Comparison of ENCODE assay signal across 10 mouse cellular contexts in the genomic region with DNA sequence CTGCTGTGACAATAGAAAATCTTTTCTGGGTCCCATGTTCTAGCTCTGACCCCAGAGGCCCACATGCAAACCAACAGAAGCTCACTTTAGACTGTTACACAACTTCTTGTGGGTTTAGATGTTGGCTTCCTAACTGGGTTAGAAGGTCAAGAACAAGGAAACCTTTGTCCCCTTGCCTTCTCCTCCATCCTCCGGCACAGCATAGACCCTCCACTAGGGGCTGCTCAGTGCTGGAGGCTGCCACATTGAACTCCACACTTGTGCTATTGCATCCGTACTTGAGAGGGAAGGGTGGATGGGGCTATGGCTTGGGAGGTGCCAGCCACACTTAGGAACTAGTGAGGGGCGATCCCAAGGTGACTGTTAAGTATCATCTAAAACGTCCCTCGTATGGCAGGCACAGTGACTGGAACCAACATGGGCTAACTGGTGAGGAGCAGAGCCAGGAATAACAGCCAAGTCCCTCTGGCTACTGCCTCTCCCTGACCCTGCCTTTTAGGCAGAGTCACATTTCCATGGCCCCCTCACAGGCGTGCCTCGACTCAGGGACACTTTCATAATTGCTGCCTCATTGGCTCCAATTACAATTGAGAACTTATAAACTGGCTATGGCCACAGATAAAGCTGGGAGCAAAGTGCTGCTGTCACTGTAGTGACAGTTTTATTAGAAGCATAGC.
DNase-seq lines count a peak whose midpoint lies in the region; ATAC-seq and TF ChIP-seq lines count a peak whose summit lies in the region.
"Had no signal": no experiment of that assay in that cellular context is flagged by ENCODE, and none has a peak within 500 bp of the region (broad histone marks: within the 10 kb centered on the region; RNA-seq: fewer than 3 reads in every experiment).

No protein-coding gene starts in this region.

- no peaks in the 10 kb centered on the region for H3K36me3 ChIP-seq in hindbrain, postnatal 0 days (ENCODE audit: insufficient read depth, low read length)
- no peaks in the 10 kb centered on the region for H3K36me3 ChIP-seq in hindbrain, embryonic 14.5 days (replicated peaks; ENCODE audit: control insufficient read depth, insufficient read depth)
- no peaks in the 10 kb centered on the region for H3K36me3 ChIP-seq in stomach, postnatal 0 days (ENCODE audit: control insufficient read depth, insufficient read depth, low read length)
- H3K36me3 ChIP-seq: heart, embryonic 13.5 days had no signal

- no peak overlapping the region for H3K9ac ChIP-seq in hindbrain, postnatal 0 days (replicated peaks; ENCODE audit: low read length)
- no peak overlapping the region for H3K9ac ChIP-seq in hindbrain, embryonic 14.5 days
- H3K9ac ChIP-seq in stomach, postnatal 0 days (ENCODE audit: low read length) = no peak overlapping the region
- H3K9ac ChIP-seq: heart, embryonic 13.5 days; neural tube, embryonic 13.5 days had no signal

- 52% methylated on average over 7 of the region's 7 CpGs for WGBS in hindbrain, postnatal 0 days
- whole genome bisulfite sequencing in hindbrain, embryonic 14.5 days = 66% methylated on average over 7 of the region's 7 CpGs
- 63% methylated on average over 7 of the region's 7 CpGs for WGBS in stomach, postnatal 0 days

- no peaks in the 10 kb centered on the region for H3K27me3 ChIP-seq in hindbrain, postnatal 0 days (ENCODE audit: insufficient read depth, low read length)
- no peaks in the 10 kb centered on the region for H3K27me3 ChIP-seq in hindbrain, embryonic 14.5 days (ENCODE audit: control insufficient read depth, insufficient read depth, low read length)
- no peaks in the 10 kb centered on the region for H3K27me3 ChIP-seq in stomach, postnatal 0 days (ENCODE audit: control insufficient read depth, insufficient read depth, low read length)
- H3K27me3 ChIP-seq: heart, embryonic 13.5 days; neural tube, embryonic 13.5 days had no signal

- no peaks in the 10 kb centered on the region for H3K9me3 ChIP-seq in hindbrain, postnatal 0 days (ENCODE audit: low read length)
- no peaks in the 10 kb centered on the region for H3K9me3 ChIP-seq in hindbrain, embryonic 14.5 days (ENCODE audit: control insufficient read depth, low read length)
- H3K9me3 ChIP-seq in stomach, postnatal 0 days (ENCODE audit: control insufficient read depth, low read length) = no peaks in the 10 kb centered on the region
- H3K9me3 ChIP-seq: heart, embryonic 13.5 days; neural tube, embryonic 13.5 days had no signal

- no peak overlapping the region for H3K4me2 ChIP-seq in hindbrain, postnatal 0 days (ENCODE audit: low read depth, low read length)
- H3K4me2 ChIP-seq in hindbrain, embryonic 14.5 days (replicated peaks) = no peak overlapping the region
- no peak overlapping the region for H3K4me2 ChIP-seq in stomach, postnatal 0 days (replicated peaks; ENCODE audit: low read depth)
- H3K4me2 ChIP-seq: heart, embryonic 13.5 days; neural tube, embryonic 13.5 days had no signal

- TF ChIP-seq EP300 in stomach, postnatal 0 days (optimal IDR thresholded peaks at IDR 0.05) = no peak

- H3K27ac ChIP-seq in hindbrain, postnatal 0 days = no peak overlapping the region
- no peak overlapping the region for H3K27ac ChIP-seq in hindbrain, embryonic 14.5 days
- H3K27ac ChIP-seq in stomach, postnatal 0 days (replicated peaks) = no peak overlapping the region
- H3K27ac ChIP-seq: heart, embryonic 13.5 days; neural tube, embryonic 13.5 days had no signal

- ATAC-seq in hindbrain, postnatal 0 days = peak; percentile 50; the same call in 1 of the 2 replicates
- no peak; the same call in 1 of the 2 replicates for ATAC-seq in hindbrain, embryonic 14.5 days (ENCODE audit: low FRiP score)
- ATAC-seq in stomach, postnatal 0 days (ENCODE audit: low FRiP score, low TSS enrichment) = no peak

- DNase-seq in adrenal gland, adult 2 months = peak; percentile 53
- DNase-seq in adrenal gland, adult 18-20 months (ENCODE audit: low spot score in 2 of 2) = no peak
- DNase-seq in hindbrain, postnatal 0 days (ENCODE audit: low spot score) = no peak
- no peak for DNase-seq in hindbrain, embryonic 14.5 days (ENCODE audit: low spot score)
- peak; percentile 65 for DNase-seq in retina, postnatal 1 day
- no peak for DNase-seq in retina, embryonic 14.5 days (ENCODE audit: low spot score)
- DNase-seq in stomach, postnatal 0 days (ENCODE audit: low spot score) = no peak
- DNase-seq in left cerebral cortex, adult 9 months (ENCODE audit: low spot score in 2 of 2) = no peak

- H3K4me1 ChIP-seq in hindbrain, postnatal 0 days (ENCODE audit: insufficient read depth, low read length) = peaks cover 12% of the 10 kb centered on the region
- no peaks in the 10 kb centered on the region; the same call in 1 of the 2 replicates for H3K4me1 ChIP-seq in hindbrain, embryonic 14.5 days (replicated peaks; ENCODE audit: control insufficient read depth, insufficient read depth, low read length)
- no peaks in the 10 kb centered on the region; the same call in 1 of the 2 replicates for H3K4me1 ChIP-seq in stomach, postnatal 0 days (replicated peaks; ENCODE audit: control insufficient read depth, insufficient read depth)

- H3K4me3 ChIP-seq in hindbrain, postnatal 0 days (ENCODE audit: low read length) = no peak overlapping the region
- H3K4me3 ChIP-seq in hindbrain, embryonic 14.5 days (replicated peaks; ENCODE audit: low read length) = no peak overlapping the region
- no peak overlapping the region for H3K4me3 ChIP-seq in stomach, postnatal 0 days (ENCODE audit: low read depth, low read length)
- H3K4me3 ChIP-seq: heart, embryonic 13.5 days; neural tube, embryonic 13.5 days had no signal

- peak; percentile 72 for TF ChIP-seq CTCF in hindbrain, postnatal 0 days (IDR thresholded peaks at IDR 0.05; ENCODE audit: low read depth)
- peak; percentile 63 for TF ChIP-seq CTCF in stomach, postnatal 0 days (IDR thresholded peaks at IDR 0.05; ENCODE audit: low read depth)

Comparison
In these comparisons a context has a peak if more than half of its experiments do, and no peak if none do; other contexts are left out.
1. DNase-seq: peak in adrenal gland, adult 2 months (single experiment) and retina, postnatal 1 day (single experiment); none in adrenal gland, adult 18-20 months (0 of 2), hindbrain, postnatal 0 days (single experiment), hindbrain, embryonic 14.5 days (single experiment), retina, embryonic 14.5 days (single experiment), stomach, postnatal 0 days (single experiment) and left cerebral cortex, adult 9 months (0 of 2).